Mouse (Mus musculus) heart, adult 2 months (tissue): ENCODE results near the gene Crb1. TPM values are rescaled to one million over a fixed set of nuclear protein-coding genes. Genes with fewer than 3 reads are reported as not detected.

ENCODE experiments used
- DNase-seq, 2 experiments: peaks; one replicate each; pipeline ENCODE4 v3.0.0; 2021
- H3K27ac ChIP-seq: fragments of 200-600 bp; 2 replicates; pipeline ENCODE4 v1.8.1; 2022
- H3K27me3 ChIP-seq: fragments of 200-500 bp; 2 replicates; pipeline ENCODE4 v1.6.1; 2012; ENCODE audit warnings: mild to moderate bottlenecking, low read length, inconsistent platforms, mixed read lengths; ENCODE audit not compliant: control insufficient read depth, insufficient read depth
- H3K36me3 ChIP-seq: fragments of 200-500 bp; 2 replicates; pipeline ENCODE4 v1.6.1; 2012; ENCODE audit warnings: low read length, inconsistent platforms; ENCODE audit not compliant: control insufficient read depth, insufficient read depth
- H3K4me1 ChIP-seq: fragments of 200-500 bp; 2 replicates; pipeline ENCODE4 v1.6.1; 2011; ENCODE audit warnings: low read length; ENCODE audit not compliant: control insufficient read depth, insufficient read depth
- H3K4me3 ChIP-seq: fragments of 200-600 bp; 2 replicates; pipeline ENCODE4 v1.8.1; 2022
- H3K79me2 ChIP-seq: fragments of 200-500 bp; replicated peaks from 2 replicates; pipeline ENCODE4 v1.6.1; 2012; ENCODE audit warnings: mild to moderate bottlenecking, inconsistent platforms, low read length, moderate library complexity, mixed read lengths; ENCODE audit not compliant: control insufficient read depth, insufficient read depth
- H3K9ac ChIP-seq: fragments of 200-500 bp; 2 replicates; pipeline ENCODE4 v1.6.1; 2012; ENCODE audit warnings: low read depth, mild to moderate bottlenecking, control low read depth, inconsistent platforms, low read length, mixed read lengths
- CTCF ChIP-seq: fragments of 200-600 bp; IDR thresholded peaks from 2 replicates; pipeline ENCODE4 v1.8.1; 2022; ENCODE audit warnings: antibody characterized with exemption, mild to moderate bottlenecking, moderate library complexity
- EP300 ChIP-seq: fragments of 200-500 bp; IDR thresholded peaks from 2 replicates; pipeline ENCODE4 v1.6.1; 2011; ENCODE audit warnings: low read depth, low read length, control low read depth; ENCODE audit not compliant: insufficient read depth
- POLR2A ChIP-seq: fragments of 200-500 bp; IDR thresholded peaks from 2 replicates; pipeline ENCODE4 v1.6.1; 2011; ENCODE audit warnings: mild to moderate bottlenecking, low read depth, low read length, control low read depth; ENCODE audit not compliant: insufficient read depth
- WGBS: fragments of 180-500 bp; shearing (Covaris S2); methylation state at CpG from one replicate; pipeline ENCODE4 v1.1.7; 2018; 5-methylcytosine and 5-hydroxymethylcytosine counted together
- intact Hi-C: fragments of 180-260 bp; cut with DNase I; formaldehyde crosslinking; loops from one replicate; pipeline ENCODE4 v1.15.1; 2025
- long read RNA-seq: library from polyadenylated mRNA; stranded (forward); transcript quantifications from one replicate; pipeline ENCODE4 v2.0.0, GENCODE M21; 2021
- polyA plus RNA-seq: library from polyadenylated mRNA; depleted of rRNA; stranded (reverse); fragments of >200 nt; gene quantifications from 2 replicates; pipeline ENCODE4 v1.2.3, GENCODE M21; 2012; rRNA removed
- total RNA-seq, 2 experiments: library from RNA; stranded (reverse); gene quantifications; 2 replicates each; pipeline ENCODE4 v1.2.3; 2021

Crb1 gene
- total RNA-seq (1 to 10 TPM in 1 of 2 experiments, under 1 TPM in 1; 0.41 to 1.4 TPM), polyA plus RNA-seq (0.10 and 0.79 TPM in 2 replicates)
- long read RNA-seq = 0 reads

- intact Hi-C loops = no loop called here
- Histone ChIP-seq H3K27me3 (no peaks in the 10 kb centered on the region), H3K9ac (no peak within 1 kb of the TSS), H3K27ac (no peak within 1 kb of the TSS), H3K79me2 (no peaks in the 10 kb centered on the region), H3K36me3 (no peaks in the 10 kb centered on the region), H3K4me1 (no peaks in the 10 kb centered on the region), H3K4me3 (no peak within 1 kb of the TSS)
- 12% methylated on average over 5 of the region's 5 CpGs for WGBS
- DNase-seq = no peak
- TF ChIP-seq EP300 (no peak), POLR2A (no peak), CTCF (no peak)
Observed at GRCm38 (mm10) chr1:139376638-139377286, at the start of gene Crb1. Crb1 (minus strand) TSS chr1:139377100.

DNA sequence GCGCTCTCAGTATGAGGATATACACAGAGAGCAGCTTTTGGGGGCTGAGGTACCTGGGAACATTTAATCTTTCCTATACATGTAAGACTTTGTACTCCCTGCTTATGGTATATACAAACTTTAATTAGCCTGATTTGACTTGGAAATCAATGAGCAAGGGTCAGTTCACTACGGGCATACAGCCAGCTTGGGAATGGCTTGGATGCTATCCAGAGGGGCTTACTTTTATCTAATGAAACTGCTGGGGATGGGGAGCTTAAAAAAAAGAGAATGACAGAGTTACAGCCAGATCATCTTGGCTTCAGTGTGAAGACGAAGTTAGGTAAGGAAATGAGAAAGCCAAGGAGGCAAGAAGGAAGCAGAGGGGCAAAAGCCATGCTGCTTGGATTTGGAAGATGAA lies 48.1 kb upstream of the Crb1 start:
- intact Hi-C loops = loop anchor here (10.0 kb wide), 1 partner anchor 580 kb away; the partner anchor contains the start of gene Lhx9
- Histone ChIP-seq H3K4me3 (no peak overlapping the region), H3K4me1 (peaks cover 17% of the 10 kb centered on the region), H3K27ac (no peak overlapping the region), H3K79me2 (peaks cover 3% of the 10 kb centered on the region; the same call in 1 of the 2 replicates), H3K9ac (no peak overlapping the region), H3K36me3 (peaks cover 29% of the 10 kb centered on the region), H3K27me3 (no peaks in the 10 kb centered on the region)
- no peak for DNase-seq
- WGBS = 42% methylated on average over 3 of the region's 3 CpGs
- TF ChIP-seq CTCF = no peak

DNA sequence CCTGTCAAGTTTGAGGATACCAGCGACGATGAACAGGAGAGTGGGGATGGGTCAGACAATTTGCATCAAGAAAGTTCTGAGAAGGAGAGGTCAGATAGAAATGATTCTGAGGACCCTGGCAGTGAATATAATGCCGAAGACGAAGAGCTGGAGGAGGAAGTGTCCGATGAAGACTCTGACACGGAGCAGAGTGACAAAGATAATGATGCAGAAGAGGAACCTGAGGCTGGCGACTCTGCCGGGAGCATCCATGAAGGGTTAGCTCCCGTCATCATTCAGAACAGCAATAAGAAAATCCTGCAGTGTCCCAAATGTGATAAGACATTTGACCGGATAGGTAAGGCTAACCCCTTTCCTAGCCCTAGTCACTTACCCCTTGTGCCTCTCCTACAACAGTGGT lies 47.0 kb upstream of the Crb1 start:
- H3K36me3 ChIP-seq = peaks cover 29% of the 10 kb centered on the region
- H3K4me3 ChIP-seq = peak overlapping the region; percentile 9; the same call in 1 of the 2 replicates
- H3K27ac ChIP-seq = no peak overlapping the region
- H3K27me3 ChIP-seq = no peaks in the 10 kb centered on the region
- H3K79me2 ChIP-seq = peaks cover 3% of the 10 kb centered on the region; the same call in 1 of the 2 replicates
- H3K9ac ChIP-seq = peak overlapping the region; percentile 38; the same call in 1 of the 2 replicates
- 14% methylated on average over 10 of the region's 10 CpGs for WGBS
- H3K4me1 ChIP-seq = peaks cover 17% of the 10 kb centered on the region
- intact Hi-C loops = loop anchor here (10.0 kb wide), 1 partner anchor 579 kb away; the partner anchor contains the start of gene Lhx9
- DNase-seq = no peak
- no peak for TF ChIP-seq CTCF
- no peak for TF ChIP-seq EP300

GRCm38 (mm10) chr1:139422941-139423340 lies 46.0 kb upstream of the Crb1 start:
- peak overlapping the region; percentile 88 for H3K4me3 ChIP-seq
- H3K4me1 ChIP-seq = peaks cover 17% of the 10 kb centered on the region
- WGBS = 11% methylated on average over 10 of the region's 10 CpGs
- peaks cover 3% of the 10 kb centered on the region; the same call in 1 of the 2 replicates for H3K79me2 ChIP-seq
- peaks cover 29% of the 10 kb centered on the region for H3K36me3 ChIP-seq
- DNase-seq = no peak
- no peaks in the 10 kb centered on the region for H3K27me3 ChIP-seq
- no peak for TF ChIP-seq POLR2A
- no peak for TF ChIP-seq EP300
- no peak for TF ChIP-seq CTCF
- peak overlapping the region; percentile 91 for H3K9ac ChIP-seq
- intact Hi-C loops = loop anchor here (10.0 kb wide), 1 partner anchor 578 kb away; the partner anchor contains the start of gene Lhx9
- peak overlapping the region; percentile 95 for H3K27ac ChIP-seq

DNA sequence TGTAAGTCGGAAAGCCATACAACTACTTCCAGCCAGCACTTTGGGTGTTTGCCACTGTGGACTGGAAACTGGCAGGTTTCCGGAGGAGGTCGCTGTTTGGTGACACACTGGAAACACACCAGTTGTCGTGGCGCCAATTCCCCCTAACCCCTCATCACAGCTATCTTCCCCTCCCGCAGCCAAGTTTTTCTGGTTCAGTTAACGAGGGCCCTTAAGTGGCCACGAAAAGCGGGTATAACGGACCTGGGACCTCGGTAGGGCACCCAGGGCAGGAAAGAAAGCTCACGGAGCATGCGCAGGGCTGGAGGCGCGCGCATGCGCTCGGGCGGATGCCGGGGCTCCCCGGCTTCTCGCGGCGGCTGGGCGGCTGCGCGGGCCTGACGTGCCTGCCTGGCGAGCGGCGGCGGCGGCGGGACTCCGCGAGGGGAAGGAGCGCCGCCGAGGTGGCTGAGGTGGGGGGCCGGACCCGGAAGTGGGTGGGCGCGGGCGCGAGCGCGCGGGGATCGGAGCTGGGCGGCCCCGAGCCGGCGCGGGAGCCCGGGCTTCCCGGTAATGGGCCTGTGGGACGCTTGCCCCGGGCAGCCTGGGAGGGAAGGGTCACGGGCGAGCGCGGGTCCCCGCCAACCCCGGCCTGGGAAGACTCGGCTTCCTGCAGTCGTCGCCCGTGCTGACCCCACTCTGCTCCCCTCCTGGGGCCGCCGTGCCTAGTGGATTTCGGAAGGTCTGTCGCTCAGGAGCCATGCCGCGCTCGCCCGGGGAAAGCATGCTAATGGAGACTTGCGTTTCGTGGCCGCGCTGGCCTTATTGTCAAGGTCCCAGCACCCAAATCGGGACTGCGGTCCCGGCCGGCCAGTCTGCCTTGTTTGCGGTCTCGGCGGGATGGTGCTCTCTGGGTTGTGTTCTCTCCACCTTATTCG lies 45.2 kb upstream of the Crb1 start, which contains the start of gene Zbtb41:
Gene Zbtb41, plus strand, starts transcription at position 414 of the 917 bp plus-strand sequence.
- intact Hi-C loops = loop anchor here (10.0 kb wide), 1 partner anchor 577 kb away; the partner anchor contains the start of gene Lhx9
- WGBS = under 1% methylated on average over 71 of the region's 88 CpGs
- Histone ChIP-seq H3K4me1 (peaks cover 17% of the 10 kb centered on the region), H3K79me2 (peaks cover 2% of the 10 kb centered on the region; the same call in 1 of the 2 replicates), H3K4me3 (peak within 1 kb of the TSS; percentile 88), H3K27me3 (no peaks in the 10 kb centered on the region), H3K9ac (peak within 1 kb of the TSS; percentile 91), H3K27ac (peak within 1 kb of the TSS; percentile 95), H3K36me3 (peaks cover 29% of the 10 kb centered on the region)
- TF ChIP-seq CTCF = peak; percentile 71
- peak; percentile 83 for TF ChIP-seq POLR2A
- TF ChIP-seq EP300 = 0 out of 2 replicates have a peak, but pooled peaks have one; percentile 27
- peak; percentile 94 to 95 for DNase-seq
